Mouse (Mus musculus): Measurements from ENCODE around the gene Glod4.

Gene Glod4

GRCm38 (mm10) chr11:76081048-76081640 lies 162.4 kb downstream of the Glod4 start:
- DNase-seq, result no peak

GRCm38 (mm10) chr11:76080293-76080692 lies 163.2 kb downstream of the Glod4 start:
- DNase-seq, result no peak

- DNase-seq, result no peak
These were observed 166.2 kb downstream of the Glod4 start for GRCm38 (mm10) chr11:76077341-76077740.

- no peak for DNase-seq
These were observed 169.0 kb downstream of the Glod4 start for GRCm38 (mm10) chr11:76074296-76075093.

Data from thymus, postnatal 4 days (tissue).